Mouse (Mus musculus): ENCODE results near the gene Ubl4a.
"Not testable (repeated sequence)": the region's sequence is repeated elsewhere in the genome, so short reads cannot be mapped to it uniquely, and the experiment has no call there.

Ubl4a gene

DNA sequence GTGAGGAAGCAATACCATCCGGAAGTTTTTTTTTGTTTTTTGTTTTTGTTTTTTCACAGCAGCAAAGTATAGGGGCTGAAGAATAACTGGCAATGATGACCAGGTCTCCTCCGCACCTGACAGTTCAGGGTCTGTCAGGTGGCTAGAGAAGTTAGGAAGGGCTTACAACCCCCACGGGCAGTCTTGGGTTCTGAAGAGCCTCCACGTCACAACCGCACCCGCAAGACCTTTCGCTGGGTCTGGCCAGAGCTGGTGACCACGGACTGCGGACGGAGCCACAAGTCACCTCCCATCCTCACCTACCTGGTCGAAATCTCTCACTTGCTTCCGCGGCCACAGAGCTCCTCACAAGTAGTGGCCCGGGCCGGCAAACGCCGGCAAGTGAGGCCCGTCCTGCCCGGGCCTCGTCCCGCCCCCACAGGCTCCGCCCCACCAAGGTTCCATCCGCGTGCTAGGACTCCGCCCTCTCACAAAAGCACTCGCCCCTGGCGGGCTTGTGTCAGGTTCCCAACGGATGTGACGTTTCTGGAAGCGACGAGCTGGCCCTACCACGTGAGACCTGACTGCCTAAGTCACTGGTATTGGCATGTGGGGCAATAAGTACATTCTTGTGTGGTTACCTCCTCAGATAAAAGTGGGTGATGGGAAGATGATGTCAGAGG lies at the start of gene Ubl4a, which contains the start of gene Slc10a3:
TSS of gene Ubl4a (minus strand) at position 331 of the 662 bp plus-strand sequence.
TSS of gene Slc10a3 (minus strand) at position 462 of the 662 bp plus-strand sequence.
- DNase-seq, result peak; percentile 91

DNA sequence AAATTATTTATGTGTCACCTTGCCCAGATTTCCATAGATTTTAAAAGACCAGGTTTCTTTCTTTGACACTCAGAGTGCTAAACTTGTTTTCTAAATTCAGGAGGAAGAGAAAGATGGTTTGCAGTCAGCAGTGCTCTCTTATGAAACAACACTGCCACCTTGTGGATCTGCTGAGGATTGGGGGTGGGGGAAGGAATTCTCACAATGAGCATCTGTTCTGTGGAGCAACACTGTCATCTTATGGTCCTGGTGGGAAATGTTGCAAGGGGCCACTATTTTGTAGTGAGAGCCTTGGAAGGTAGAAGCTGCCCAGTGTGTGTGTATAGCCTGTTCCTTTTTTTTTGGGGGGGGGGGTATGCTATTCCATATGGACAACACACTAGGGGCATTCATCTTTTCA lies 40.4 kb upstream of the Ubl4a start:
- peak; percentile 77 for DNase-seq

DNA sequence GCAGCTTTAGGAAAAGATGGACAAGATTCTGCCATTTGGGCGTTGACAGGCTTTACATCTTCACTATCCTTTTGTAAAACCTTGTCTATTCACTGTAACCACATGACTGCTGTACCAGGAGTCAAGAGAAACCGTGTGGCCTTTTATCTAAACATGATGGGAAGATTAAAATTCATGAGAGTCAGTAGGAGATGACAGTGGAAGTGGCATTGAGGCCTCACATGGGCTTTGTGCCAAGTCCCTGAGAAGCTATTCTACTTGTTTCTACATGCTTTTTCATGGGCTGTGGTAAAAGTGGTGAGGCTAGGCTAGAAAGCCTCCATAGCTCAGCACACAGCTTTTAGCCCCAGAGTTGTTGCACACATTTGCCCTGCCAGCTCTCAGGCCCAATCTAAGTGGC lies 35.3 kb upstream of the Ubl4a start:
- DNase-seq, result no peak

DNA sequence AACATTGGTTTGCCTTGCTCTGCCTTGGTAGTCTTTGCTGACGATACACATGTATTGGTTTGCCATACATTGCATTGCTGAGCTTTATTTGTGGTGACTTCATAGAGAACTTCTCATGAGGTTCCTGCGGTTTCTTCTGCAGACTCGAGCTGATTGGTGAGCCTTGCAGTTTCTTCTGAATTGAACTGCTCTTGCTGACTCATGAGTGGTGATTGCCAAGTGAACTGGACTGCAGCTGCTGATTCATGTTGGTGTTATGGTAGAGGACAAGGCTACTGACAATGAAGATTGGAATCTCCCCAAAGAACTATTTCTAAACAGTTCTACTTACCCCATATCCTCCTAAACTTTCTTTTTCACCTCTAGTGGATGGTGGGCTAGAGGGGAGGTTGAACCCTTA lies 27.1 kb upstream of the Ubl4a start:
- no peak for DNase-seq

DNA sequence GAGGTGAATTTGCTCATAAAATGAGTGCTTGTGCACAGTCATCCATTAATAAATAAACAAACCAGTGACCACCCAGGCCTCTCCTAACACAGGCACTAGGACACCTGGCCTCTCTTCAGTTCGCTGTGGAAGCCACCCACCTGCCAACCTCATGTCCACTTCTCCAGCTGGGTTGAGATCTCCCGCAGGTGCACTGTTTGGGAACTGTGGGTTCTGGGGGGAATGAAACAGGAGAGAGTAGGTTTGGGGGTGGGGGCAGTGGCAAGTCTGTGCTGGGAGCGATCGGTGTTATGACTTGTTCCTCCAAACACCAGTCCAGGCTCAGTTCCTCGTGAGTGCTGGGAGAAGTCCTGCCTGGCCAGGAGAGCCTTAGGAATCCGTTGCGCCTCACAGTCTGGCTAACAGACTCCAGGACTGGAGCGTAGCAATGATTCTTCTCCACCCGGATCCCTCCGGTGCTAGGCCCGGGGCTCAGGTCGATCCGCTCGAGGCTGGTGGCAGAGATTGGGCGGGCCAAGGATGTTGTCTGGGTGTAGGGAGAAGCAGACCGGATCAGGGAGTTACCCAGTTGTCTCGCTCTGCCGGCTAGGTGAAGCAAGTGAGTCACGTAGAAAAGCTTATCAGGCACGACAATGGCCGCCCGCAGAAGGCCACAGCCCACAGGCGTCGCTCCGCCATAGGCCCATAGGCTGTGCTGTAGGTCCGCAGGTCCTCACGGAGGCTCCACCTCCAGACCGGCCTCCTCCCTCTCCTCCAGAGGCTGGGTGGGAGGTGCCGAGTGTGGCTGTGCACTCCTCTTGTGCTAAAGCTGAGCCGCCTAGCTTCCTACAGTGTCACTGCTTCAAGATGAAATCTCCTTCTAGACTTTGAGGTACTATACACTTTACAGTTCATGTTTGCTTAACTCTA lies 19.8 kb upstream of the Ubl4a start, which contains the start of the genes Fam3a and Ikbkg:
TSS of gene Fam3a (minus strand) at position 738 of the 909 bp plus-strand sequence.
TSS of gene Ikbkg (plus strand) at position 756 of the 909 bp plus-strand sequence.
- peak; percentile 90 for DNase-seq

DNA sequence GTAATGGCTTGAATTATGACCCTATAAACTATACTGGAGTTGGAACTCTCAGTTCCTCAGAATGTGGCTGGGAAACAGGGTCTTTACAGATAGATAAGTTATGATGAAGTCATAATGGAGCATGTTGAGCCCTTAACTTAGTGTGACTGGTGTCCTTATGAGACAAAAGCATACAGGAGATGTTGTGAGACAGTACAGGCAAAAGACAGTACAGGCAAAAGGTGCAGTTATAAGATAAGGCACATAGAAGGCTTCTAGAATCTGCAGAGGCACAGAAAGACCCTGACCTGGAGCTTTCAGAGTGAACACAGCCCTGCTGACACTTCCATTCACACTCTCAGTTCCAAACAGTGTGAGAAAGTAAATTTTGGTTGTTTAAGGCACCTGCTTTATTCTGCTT lies 15.1 kb upstream of the Ubl4a start:
- no peak for DNase-seq

DNA sequence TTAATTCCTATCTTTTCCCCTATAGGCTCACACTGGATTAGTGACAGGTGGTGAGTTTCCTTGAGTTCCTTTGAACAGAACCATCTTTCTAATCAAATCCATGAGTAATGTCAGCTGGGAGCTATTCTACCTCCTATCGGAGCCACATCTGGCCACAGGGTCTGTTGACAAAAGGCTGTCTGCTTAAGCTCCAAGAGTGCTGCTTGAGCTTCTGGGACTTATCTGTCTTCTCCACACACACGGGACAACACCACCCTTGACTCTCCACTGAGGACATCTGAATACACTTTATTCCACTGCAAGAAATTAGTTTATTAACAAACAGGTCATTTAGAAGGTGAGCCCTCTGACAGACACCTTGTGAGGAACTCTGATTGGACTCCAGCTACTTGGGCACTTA lies 11.4 kb upstream of the Ubl4a start:
- DNase-seq, result no peak

DNA sequence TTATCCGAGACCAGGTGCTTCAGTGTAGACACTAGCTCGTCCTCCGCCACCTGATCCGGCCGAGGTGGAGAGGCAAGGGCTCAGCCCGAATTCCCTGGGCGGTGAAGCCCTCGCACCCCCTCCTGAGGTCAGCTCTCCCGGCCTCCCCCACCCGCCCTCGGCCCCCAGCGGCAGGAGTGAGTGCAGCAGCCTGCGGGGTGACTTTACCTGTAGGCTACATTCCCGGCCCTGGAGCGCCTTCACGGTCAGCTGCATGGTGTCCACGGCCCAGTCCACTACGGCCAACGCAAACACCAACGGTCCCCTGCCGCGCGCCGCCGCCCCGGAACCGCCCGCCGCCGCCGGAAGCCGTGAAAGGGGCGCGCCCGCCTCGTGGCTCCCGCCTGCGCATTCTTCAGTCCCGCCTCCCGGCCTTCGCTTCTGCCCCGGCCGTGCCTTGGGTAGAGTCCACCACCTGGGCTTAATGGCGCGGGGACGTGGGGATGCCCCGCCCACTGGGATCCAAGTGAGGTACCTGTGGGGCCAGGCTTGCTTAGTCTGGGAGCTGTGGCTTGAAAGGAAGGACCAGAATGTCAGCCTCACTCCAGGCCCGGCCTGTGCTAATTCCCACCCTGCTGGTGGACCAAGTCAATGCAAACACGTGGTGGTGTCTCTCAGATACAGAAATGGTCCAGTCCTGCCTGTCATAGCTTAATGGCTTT lies 4.7 kb downstream of the Ubl4a start:
- DNase-seq, result peak; percentile 85

DNA sequence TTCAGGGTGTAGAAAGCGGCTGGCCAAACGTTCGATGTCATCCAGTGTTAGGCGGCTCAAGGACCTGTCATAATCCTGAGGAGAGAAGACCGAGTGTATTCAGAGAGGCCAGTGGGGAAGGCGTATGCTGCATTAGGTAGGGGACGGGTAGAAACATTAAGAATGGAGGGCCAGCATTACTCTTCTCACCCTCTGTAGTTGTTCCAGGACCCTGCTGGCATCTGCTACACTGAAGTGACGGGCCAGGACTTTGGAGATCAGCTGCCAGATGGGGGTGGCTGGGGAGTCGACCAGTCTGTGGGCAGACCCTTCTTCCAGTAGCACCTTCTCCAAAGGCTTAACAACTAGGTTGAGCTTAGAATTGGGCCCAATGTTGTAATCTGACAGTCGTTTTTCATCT lies 5.5 kb downstream of the Ubl4a start:
- no peak for DNase-seq

DNA sequence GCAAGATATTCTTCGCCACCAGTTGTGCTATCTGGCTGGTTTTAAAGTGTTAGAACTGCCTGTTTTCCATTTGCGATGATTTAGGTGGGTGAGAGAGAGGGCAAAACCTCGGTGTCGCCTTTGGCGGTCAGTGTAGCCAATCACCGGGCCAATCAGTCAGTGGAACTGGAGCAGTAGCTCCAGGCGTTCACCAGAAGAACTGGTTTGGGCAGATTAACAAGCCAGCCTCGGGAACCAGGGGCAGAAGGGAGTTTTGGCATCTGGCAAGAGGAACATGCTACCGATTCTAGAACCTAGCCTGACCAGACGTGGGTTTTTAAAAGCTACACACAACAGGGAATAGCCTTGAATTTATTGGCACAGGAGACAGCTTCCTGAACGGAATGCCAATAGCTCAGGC lies 13.8 kb downstream of the Ubl4a start:
- DNase-seq, result peak; percentile 22

DNA sequence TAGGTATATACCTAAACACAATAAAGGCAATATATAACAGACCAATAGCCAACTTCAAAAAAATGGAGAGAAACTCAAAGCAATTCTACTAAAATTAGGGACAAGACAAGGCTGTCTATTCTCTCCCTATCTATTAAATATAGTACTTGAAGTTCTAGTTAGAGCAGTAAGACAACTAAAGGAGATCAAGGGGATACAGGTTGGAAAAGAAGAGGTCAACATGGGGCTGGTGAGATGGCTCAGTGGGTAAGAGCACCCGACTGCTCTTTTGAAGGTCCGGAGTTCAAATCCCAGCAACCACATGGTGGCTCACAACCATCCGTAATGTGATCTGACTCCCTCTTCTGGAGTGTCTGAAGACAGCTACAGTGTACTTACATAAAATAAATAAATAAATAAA lies 15.9 kb downstream of the Ubl4a start:
- not testable (repeated sequence) for DNase-seq

DNA sequence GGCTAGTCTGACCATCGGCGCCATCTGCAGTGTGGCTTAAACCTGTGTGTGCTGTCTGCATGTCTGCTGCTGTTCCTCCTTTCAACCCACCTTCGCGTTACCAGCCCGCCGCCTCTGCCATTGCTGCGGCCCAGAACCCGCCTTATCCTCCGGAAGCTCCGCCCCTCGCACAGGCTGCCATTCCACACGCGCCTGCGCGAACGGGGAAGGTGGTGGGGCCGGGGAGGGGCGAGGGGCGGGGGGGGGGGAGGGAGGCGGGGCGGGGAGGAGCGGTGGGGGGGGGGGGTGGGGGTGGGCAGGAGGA lies 19.6 kb downstream of the Ubl4a start, which contains the start of gene Lage3:
TSS of gene Lage3 (minus strand) at position 152 of the 304 bp plus-strand sequence.
- peak; percentile 89 for DNase-seq

DNA sequence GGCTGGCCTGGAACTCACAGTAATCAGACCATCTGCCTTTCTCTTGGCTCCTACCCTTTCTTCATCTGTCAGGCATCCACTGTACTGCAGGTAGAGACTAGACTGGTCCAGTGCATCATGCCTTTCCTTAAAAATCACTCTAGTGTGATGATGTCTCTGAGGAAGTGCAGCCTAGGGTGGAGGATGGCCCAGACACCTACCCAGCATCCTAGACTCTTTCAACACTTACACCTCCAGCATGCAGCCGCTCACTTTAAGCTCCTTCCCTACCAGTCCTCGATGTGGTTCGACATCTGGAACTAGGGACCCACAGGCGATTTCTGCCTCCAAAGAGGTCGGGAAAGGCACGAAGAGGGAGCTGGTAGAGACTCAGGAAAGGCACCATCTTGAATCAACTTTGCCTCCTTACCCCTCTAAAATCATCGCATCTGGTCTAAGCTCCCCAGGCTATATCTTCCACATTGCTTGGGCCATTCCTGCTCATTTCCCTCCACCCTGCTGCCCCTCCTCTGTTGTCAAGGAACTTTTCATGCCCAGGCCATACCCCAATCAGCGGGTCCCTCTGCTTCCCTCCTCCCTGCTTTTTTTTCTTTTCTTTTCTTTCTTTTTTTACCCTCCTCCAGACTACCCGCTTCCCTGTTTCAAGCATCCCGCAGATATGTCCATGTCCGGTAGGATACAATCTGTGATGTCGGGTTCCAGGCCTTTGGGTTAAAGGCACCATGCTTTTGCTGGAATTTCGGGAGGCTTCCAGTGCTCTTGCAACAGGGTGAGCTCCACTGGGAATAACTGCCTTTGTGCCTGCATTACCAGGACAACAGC lies 20.2 kb downstream of the Ubl4a start:
- DNase-seq, result no peak

DNA sequence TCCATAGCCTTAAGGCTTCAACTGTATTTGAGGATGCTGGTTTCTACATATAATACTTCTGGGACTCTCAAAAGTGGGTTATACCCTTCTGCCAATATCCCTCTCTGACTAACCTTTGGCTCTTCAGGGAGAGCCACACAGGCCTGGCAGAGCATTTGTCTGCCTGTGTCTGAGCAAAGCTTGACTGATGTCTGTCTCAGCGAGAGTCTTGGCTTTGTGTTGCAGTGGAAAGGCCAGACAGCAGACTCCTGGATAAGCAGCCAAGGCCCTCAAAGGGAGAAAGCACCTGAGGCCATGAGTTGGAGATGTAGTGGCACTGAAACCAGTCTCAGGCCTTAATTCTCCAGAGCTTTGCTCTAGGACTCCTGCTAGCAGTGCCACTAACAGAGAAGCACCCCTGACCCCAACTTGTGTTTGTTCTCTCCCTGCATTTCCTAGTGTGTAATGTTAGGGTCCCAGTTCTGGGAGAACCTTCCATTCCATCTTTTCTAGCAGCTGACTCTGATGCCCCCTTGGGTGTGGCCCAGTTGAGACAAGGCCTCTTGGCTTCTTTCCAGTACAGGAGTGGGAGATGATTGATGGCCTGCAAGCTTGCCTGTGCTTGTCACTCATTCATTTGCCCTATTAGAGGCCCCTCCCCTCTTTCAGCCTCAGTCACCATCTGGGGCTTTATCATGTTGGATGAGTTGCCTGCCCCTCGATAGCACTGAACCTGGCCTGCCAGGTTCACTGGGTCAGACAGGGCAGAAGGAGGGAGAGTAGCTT lies 42.7 kb downstream of the Ubl4a start:
- no peak for DNase-seq

DNA sequence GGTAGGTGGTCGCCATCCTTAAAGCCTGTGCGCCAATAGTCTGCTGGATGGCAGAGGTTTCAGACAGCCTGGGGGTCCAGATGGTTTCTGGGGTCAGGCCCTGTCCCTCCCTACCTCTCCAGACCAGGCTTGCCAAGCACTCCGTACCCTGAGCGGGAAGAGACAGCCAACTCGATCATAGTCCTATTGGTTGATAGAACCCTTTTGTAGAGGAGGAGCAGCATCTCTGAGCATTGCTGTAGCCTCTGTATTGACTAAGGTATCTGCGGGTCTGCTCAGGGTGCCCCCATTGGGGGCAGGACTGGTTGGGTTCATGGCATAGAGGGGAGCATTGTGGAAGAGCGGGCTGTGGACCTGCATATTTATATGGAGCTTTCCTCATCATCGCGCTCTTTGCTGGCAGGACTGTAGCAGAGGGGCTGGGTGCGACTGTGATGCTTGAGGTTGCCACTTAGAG lies 43.8 kb downstream of the Ubl4a start:
- DNase-seq, result no peak

DNA sequence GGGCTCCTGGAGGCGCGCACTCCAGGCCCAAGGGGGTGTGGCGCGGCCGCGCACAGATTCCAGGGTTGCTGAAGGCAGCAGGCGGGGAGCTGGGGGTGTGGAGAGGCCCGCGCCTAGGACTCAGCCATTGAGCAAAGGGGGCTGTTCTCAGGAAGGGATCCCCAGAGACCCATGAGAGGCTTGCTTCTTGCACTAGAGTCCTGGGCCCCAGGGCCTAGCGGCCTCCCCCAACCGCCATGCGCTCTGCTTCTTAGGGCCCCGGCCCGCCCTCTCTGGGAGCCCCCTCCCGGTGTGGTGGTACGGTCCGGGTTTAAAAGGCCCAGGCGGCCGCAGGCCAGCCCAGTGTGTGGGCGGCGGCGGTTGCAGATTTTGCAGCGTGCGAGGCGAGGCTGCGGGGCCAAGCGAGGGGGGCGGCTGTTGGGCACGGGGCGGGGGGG lies 44.3 kb downstream of the Ubl4a start, which contains the start of gene Plxna3:
TSS of gene Plxna3 (plus strand) at position 342 of the 437 bp plus-strand sequence.
- DNase-seq, result peak; percentile 81

All from kidney, postnatal 10 days (tissue).